Mouse (Mus musculus) embryonic fibroblast, embryonic 13.5 days (primary cell): Measurements from ENCODE around the gene 1110059E24Rik. TPM values are rescaled to one million over a fixed set of nuclear protein-coding genes. Genes with fewer than 3 reads are reported as not detected.

Source experiments
- H3K27ac ChIP-seq: 2 replicates; pipeline ENCODE4 v1.5.1; 2012; ENCODE audit warnings: low read length, control low read depth, inconsistent platforms; ENCODE audit not compliant: insufficient read depth
- H3K4me1 ChIP-seq: 2 replicates; pipeline ENCODE4 v1.6.1; 2011; ENCODE audit warnings: low read length; ENCODE audit not compliant: control insufficient read depth, insufficient read depth
- H3K4me3 ChIP-seq: 2 replicates; pipeline ENCODE4 v1.5.1; 2011; ENCODE audit warnings: mild to moderate bottlenecking, control low read depth, low read length; ENCODE audit not compliant: insufficient read depth
- CTCF ChIP-seq: IDR thresholded peaks from 2 replicates; pipeline ENCODE4 v1.5.1; 2011; ENCODE audit warnings: mild to moderate bottlenecking, control low read depth, low read length, moderate library complexity, borderline replicate concordance; ENCODE audit not compliant: insufficient read depth
- POLR2A ChIP-seq: IDR thresholded peaks from 2 replicates; pipeline ENCODE4 v1.6.1; 2011; ENCODE audit warnings: low read depth, mild to moderate bottlenecking, control low read depth, low read length, moderate library complexity
- polyA plus RNA-seq: library from polyadenylated mRNA; stranded (reverse); fragments of >200 nt; gene quantifications from 2 replicates; pipeline ENCODE4 v1.2.4, GENCODE M21; 2011; ENCODE audit warnings: low read depth; ENCODE audit not compliant: missing spikeins, insufficient read length

The 1110059E24Rik gene
- polyA plus RNA-seq, 1 experiment: 38.7 TPM

- no peak overlapping the region for H3K4me3 ChIP-seq
- no peak overlapping the region for H3K27ac ChIP-seq
- no peak for TF ChIP-seq POLR2A
- TF ChIP-seq CTCF: no peak
- no peaks in the 10 kb centered on the region for H3K4me1 ChIP-seq
Observed at GRCm38 (mm10) chr19:21581404-21581803, 71.4 kb downstream of the 1110059E24Rik start.

- no peak for TF ChIP-seq POLR2A
- TF ChIP-seq CTCF: no peak
- Histone ChIP-seq H3K4me3 (no peak overlapping the region), H3K27ac (no peak overlapping the region), H3K4me1 (no peaks in the 10 kb centered on the region)
Observed at GRCm38 (mm10) chr19:21579896-21580295, 72.9 kb downstream of the 1110059E24Rik start.

GRCm38 (mm10) chr19:21577443-21577842 lies 75.3 kb downstream of the 1110059E24Rik start:
- TF ChIP-seq POLR2A (no peak), CTCF (no peak)
- H3K4me1 ChIP-seq: no peaks in the 10 kb centered on the region
- no peak overlapping the region for H3K27ac ChIP-seq
- H3K4me3 ChIP-seq: no peak overlapping the region

- Histone ChIP-seq H3K4me3 (no peak overlapping the region), H3K27ac (no peak overlapping the region)
Observed at GRCm38 (mm10) chr19:21571986-21572385, 80.8 kb downstream of the 1110059E24Rik start.

GRCm38 (mm10) chr19:21571223-21571980 lies 81.4 kb downstream of the 1110059E24Rik start:
- H3K4me1 ChIP-seq: no peaks in the 10 kb centered on the region
- TF ChIP-seq CTCF (peak; percentile 65; the same call in 1 of the 2 replicates), POLR2A (no peak)
- H3K27ac ChIP-seq: no peak overlapping the region
- H3K4me3 ChIP-seq: no peak overlapping the region

More at GRCm38 (mm10) chr19:21571986-21572385, 80.8 kb downstream of the 1110059E24Rik start:
- TF ChIP-seq CTCF (no peak), POLR2A (no peak)
- no peaks in the 10 kb centered on the region for H3K4me1 ChIP-seq

GRCm38 (mm10) chr19:21570778-21571177 lies 82.0 kb downstream of the 1110059E24Rik start:
- H3K4me1 ChIP-seq: no peaks in the 10 kb centered on the region
- no peak overlapping the region for H3K4me3 ChIP-seq
- H3K27ac ChIP-seq: no peak overlapping the region
- no peak for TF ChIP-seq CTCF
- TF ChIP-seq POLR2A: no peak

- TF ChIP-seq POLR2A (no peak), CTCF (no peak)
- no peak overlapping the region for H3K27ac ChIP-seq
- no peaks in the 10 kb centered on the region for H3K4me1 ChIP-seq
- no peak overlapping the region for H3K4me3 ChIP-seq
Observed at GRCm38 (mm10) chr19:21568528-21569185, 84.1 kb downstream of the 1110059E24Rik start.

GRCm38 (mm10) chr19:21567933-21568332 lies 84.8 kb downstream of the 1110059E24Rik start:
- Histone ChIP-seq H3K4me3 (no peak overlapping the region), H3K27ac (no peak overlapping the region), H3K4me1 (no peaks in the 10 kb centered on the region)
- TF ChIP-seq POLR2A (no peak), CTCF (no peak)

- Histone ChIP-seq H3K27ac (no peak overlapping the region), H3K4me1 (no peaks in the 10 kb centered on the region), H3K4me3 (no peak overlapping the region)
- TF ChIP-seq CTCF (no peak), POLR2A (no peak)
Observed at GRCm38 (mm10) chr19:21566484-21566883, 86.3 kb downstream of the 1110059E24Rik start.

- H3K4me1 ChIP-seq: no peaks in the 10 kb centered on the region
- TF ChIP-seq CTCF (no peak), POLR2A (no peak)
- H3K4me3 ChIP-seq: no peak overlapping the region
- no peak overlapping the region for H3K27ac ChIP-seq
Observed at GRCm38 (mm10) chr19:21564461-21564797, 88.3 kb downstream of the 1110059E24Rik start.
